Mouse (Mus musculus) small intestine, adult 2 months (tissue): ENCODE results near the gene Lef1.

Experiments
- CTCF ChIP-seq: fragments of 200-500 bp; IDR thresholded peaks from 2 replicates; pipeline ENCODE4 v1.5.1; 2012; ENCODE audit warnings: low read depth, mild to moderate bottlenecking, control low read depth, inconsistent platforms, low read length, moderate library complexity, mixed read lengths; ENCODE audit not compliant: insufficient replicate concordance, insufficient read length; ENCODE audit errors: extremely low read depth
- POLR2A ChIP-seq: fragments of 200-500 bp; IDR thresholded peaks from 2 replicates; pipeline ENCODE4 v1.6.1; 2012; ENCODE audit warnings: low read depth, mild to moderate bottlenecking, control low read depth, inconsistent platforms, low read length, moderate library complexity

GRCm38 (mm10) chr3:131113029-131113428 lies 2.8 kb downstream of the Lef1 start:
- no peak for TF ChIP-seq POLR2A
- TF ChIP-seq CTCF = no peak
